ENCODE assay signal across 14 mouse cellular contexts in genomic region chr11:77848131-77848530, GRCm38 (mm10). TPM values are rescaled to one million over a fixed set of nuclear protein-coding genes. Genes with fewer than 3 reads are reported as not detected.
A peak's percentile ranks its signal among the peaks of the same experiment; 100 is the strongest.
DNase-seq lines count a peak whose midpoint lies in the region; ATAC-seq and TF ChIP-seq lines count a peak whose summit lies in the region.
"Had no signal": no experiment of that assay in that cellular context is flagged by ENCODE, and none has a peak within 500 bp of the region (broad histone marks: within the 10 kb centered on the region; RNA-seq: fewer than 3 reads in every experiment).

No protein-coding gene starts in this region.

- TF ChIP-seq EP300 in stomach, postnatal 0 days (optimal IDR thresholded peaks at IDR 0.05) = no peak

- peaks cover 77% of the 10 kb centered on the region for H3K36me3 ChIP-seq in neural tube, embryonic 12.5 days
- peaks cover 73% of the 10 kb centered on the region for H3K36me3 ChIP-seq in forebrain, embryonic 14.5 days (ENCODE audit: control insufficient read depth, insufficient read depth, low read length)
- peaks cover 78% of the 10 kb centered on the region for H3K36me3 ChIP-seq in midbrain, embryonic 12.5 days
- peaks cover 30% of the 10 kb centered on the region for H3K36me3 ChIP-seq in stomach, postnatal 0 days (ENCODE audit: control insufficient read depth, insufficient read depth, low read length)

- H3K4me1 ChIP-seq in neural tube, embryonic 12.5 days = peaks cover 46% of the 10 kb centered on the region
- H3K4me1 ChIP-seq in forebrain, embryonic 14.5 days (ENCODE audit: control insufficient read depth, insufficient read depth, low read length) = peaks cover 45% of the 10 kb centered on the region
- H3K4me1 ChIP-seq in midbrain, embryonic 12.5 days = peaks cover 56% of the 10 kb centered on the region
- no peaks in the 10 kb centered on the region for H3K4me1 ChIP-seq in stomach, postnatal 0 days (replicated peaks; ENCODE audit: control insufficient read depth, insufficient read depth)

- 0 out of 2 replicates have a peak overlapping the region, but pooled peaks have one; percentile 14 for H3K4me2 ChIP-seq in neural tube, embryonic 12.5 days (replicated peaks)
- no peak overlapping the region for H3K4me2 ChIP-seq in forebrain, embryonic 14.5 days (ENCODE audit: low read length)
- no peak overlapping the region for H3K4me2 ChIP-seq in midbrain, embryonic 12.5 days (replicated peaks)
- H3K4me2 ChIP-seq in stomach, postnatal 0 days (replicated peaks; ENCODE audit: low read depth) = no peak overlapping the region

- no peak overlapping the region for H3K27ac ChIP-seq in neural tube, embryonic 12.5 days
- peak overlapping the region; percentile 67 for H3K27ac ChIP-seq in forebrain, embryonic 14.5 days (ENCODE audit: low read depth, low read length)
- H3K27ac ChIP-seq in midbrain, embryonic 12.5 days (replicated peaks) = peak overlapping the region; percentile 66
- H3K27ac ChIP-seq in stomach, postnatal 0 days (replicated peaks) = no peak overlapping the region
- H3K27ac ChIP-seq: heart, adult 2 months had no signal

- H3K9me3 ChIP-seq in neural tube, embryonic 12.5 days = no peaks in the 10 kb centered on the region
- no peaks in the 10 kb centered on the region for H3K9me3 ChIP-seq in forebrain, embryonic 14.5 days (replicated peaks; ENCODE audit: control insufficient read depth, low read length)
- H3K9me3 ChIP-seq in midbrain, embryonic 12.5 days = no peaks in the 10 kb centered on the region
- H3K9me3 ChIP-seq in stomach, postnatal 0 days (ENCODE audit: control insufficient read depth, low read length) = no peaks in the 10 kb centered on the region

- no peak for DNase-seq in neural tube, embryonic 10.5 days (ENCODE audit: extremely low spot score, low spot score)
- DNase-seq in forebrain, embryonic 14.5 days (ENCODE audit: low spot score) = peak; percentile 62
- peak; percentile 32 for DNase-seq in stomach, postnatal 0 days (ENCODE audit: low spot score)
- DNase-seq in frontal cortex, postnatal 25 days (ENCODE audit: low spot score in 2 of 2) = no peak
- DNase-seq: adrenal gland, postnatal 25 days; cerebellum, adult 18-20 months; heart, adult 2 months; heart, postnatal 4 days; right cerebral cortex, postnatal 14 days had no signal

- no peak for TF ChIP-seq CTCF in stomach, postnatal 0 days (IDR thresholded peaks at IDR 0.05; ENCODE audit: low read depth)

- no peak overlapping the region for H3K4me3 ChIP-seq in neural tube, embryonic 12.5 days
- H3K4me3 ChIP-seq in forebrain, embryonic 14.5 days (ENCODE audit: low read depth, low read length) = no peak overlapping the region
- H3K4me3 ChIP-seq in midbrain, embryonic 12.5 days = no peak overlapping the region
- no peak overlapping the region for H3K4me3 ChIP-seq in stomach, postnatal 0 days (ENCODE audit: low read depth, low read length)
- H3K4me3 ChIP-seq: heart, adult 2 months had no signal

- 30% methylated on average over 5 of the region's 5 CpGs for WGBS in neural tube, embryonic 12.5 days
- 9% methylated on average over 5 of the region's 5 CpGs for WGBS in forebrain, embryonic 14.5 days
- 17% methylated on average over 5 of the region's 5 CpGs for WGBS in midbrain, embryonic 12.5 days
- 34% methylated on average over 5 of the region's 5 CpGs for WGBS in stomach, postnatal 0 days

- no peak overlapping the region for H3K9ac ChIP-seq in neural tube, embryonic 12.5 days
- no peak overlapping the region for H3K9ac ChIP-seq in forebrain, embryonic 14.5 days (ENCODE audit: low read length)
- no peak overlapping the region for H3K9ac ChIP-seq in midbrain, embryonic 12.5 days (replicated peaks)
- H3K9ac ChIP-seq in stomach, postnatal 0 days (ENCODE audit: low read length) = no peak overlapping the region

- peaks cover 11% of the 10 kb centered on the region for H3K27me3 ChIP-seq in neural tube, embryonic 12.5 days (replicated peaks)
- no peaks in the 10 kb centered on the region for H3K27me3 ChIP-seq in forebrain, embryonic 14.5 days (replicated peaks; ENCODE audit: control insufficient read depth, insufficient read depth, low read length)
- H3K27me3 ChIP-seq in midbrain, embryonic 12.5 days = peaks cover 24% of the 10 kb centered on the region
- no peaks in the 10 kb centered on the region for H3K27me3 ChIP-seq in stomach, postnatal 0 days (ENCODE audit: control insufficient read depth, insufficient read depth, low read length)
- H3K27me3 ChIP-seq: Patski had no signal

- ATAC-seq in neural tube, embryonic 12.5 days (ENCODE audit: low FRiP score, low read depth) = no peak
- ATAC-seq in forebrain, embryonic 14.5 days = 0 out of 2 replicates have a peak, but pooled peaks have one; percentile 16
- ATAC-seq in midbrain, embryonic 12.5 days (ENCODE audit: low FRiP score, low read depth) = no peak
- ATAC-seq in stomach, postnatal 0 days (ENCODE audit: low FRiP score, low TSS enrichment) = peak; percentile 25; the same call in 1 of the 2 replicates
- ATAC-seq in granulocyte monocyte progenitor cell, adult 5-6 weeks (replicated peaks; ENCODE audit: poor library complexity, severe bottlenecking) = no peak
- ATAC-seq: lung, postnatal 0 days; Patski had no signal

RNA-seq across cellular contexts. Expression of gene Pipox, which starts 45.8 kb away (rescaled TPM):
- polyA plus RNA-seq in neural tube, embryonic 12.5 days (2016; fragmentation: Nextera tagmentation; extraction: Ambion mirVana) = 2.7 and 4.7 TPM in 2 replicates
- 10.1 and 11.4 TPM in 2 replicates for polyA plus RNA-seq in forebrain, embryonic 14.5 days (2014; fragmentation: Nextera tagmentation; extraction: Ambion mirVana)
- polyA plus RNA-seq in midbrain, embryonic 12.5 days (2016; fragmentation: Nextera tagmentation; extraction: Ambion mirVana) = 12.0 and 14.4 TPM in 2 replicates
- 8.4 and 10.1 TPM in 2 replicates for polyA plus RNA-seq in stomach, postnatal 0 days (2015; fragmentation: Nextera tagmentation; extraction: Ambion mirVana)
- total RNA-seq in granulocyte monocyte progenitor cell, adult 5-6 weeks (2014; fragmentation: Nextera tagmentation) = not detected in 2 replicates
- total RNA-seq in granulocyte monocyte progenitor cell, adult 5-6 weeks (2017) = 0.39 and 0.77 TPM in 2 replicates

Comparison
In these comparisons a context has a peak if more than half of its experiments do, and no peak if none do; other contexts are left out.
1. ATAC-seq: peak in forebrain, embryonic 14.5 days (single experiment) and stomach, postnatal 0 days (single experiment); none in neural tube, embryonic 12.5 days (single experiment), midbrain, embryonic 12.5 days (single experiment) and granulocyte monocyte progenitor cell, adult 5-6 weeks (single experiment).
2. H3K27ac ChIP-seq: peak in forebrain, embryonic 14.5 days (single experiment) and midbrain, embryonic 12.5 days (single experiment); none in neural tube, embryonic 12.5 days (single experiment) and stomach, postnatal 0 days (single experiment).
3. DNase-seq: peak in forebrain, embryonic 14.5 days (single experiment) and stomach, postnatal 0 days (single experiment); none in neural tube, embryonic 10.5 days (single experiment) and frontal cortex, postnatal 25 days (0 of 2).